Mouse (Mus musculus) heart, adult 2 months (tissue): ENCODE measurements around the gene Vps9d1. TPM values are rescaled to one million over a fixed set of nuclear protein-coding genes. Genes with fewer than 3 reads are reported as not detected.

Experiments used
- DNase-seq, 2 experiments: peaks; one replicate each; pipeline ENCODE4 v3.0.0; 2021
- H3K27ac ChIP-seq: fragments of 200-600 bp; 2 replicates; pipeline ENCODE4 v1.8.1; 2022
- H3K27me3 ChIP-seq: fragments of 200-500 bp; 2 replicates; pipeline ENCODE4 v1.6.1; 2012; ENCODE audit warnings: mild to moderate bottlenecking, low read length, inconsistent platforms, mixed read lengths; ENCODE audit not compliant: control insufficient read depth, insufficient read depth
- H3K36me3 ChIP-seq: fragments of 200-500 bp; 2 replicates; pipeline ENCODE4 v1.6.1; 2012; ENCODE audit warnings: low read length, inconsistent platforms; ENCODE audit not compliant: control insufficient read depth, insufficient read depth
- H3K4me1 ChIP-seq: fragments of 200-500 bp; 2 replicates; pipeline ENCODE4 v1.6.1; 2011; ENCODE audit warnings: low read length; ENCODE audit not compliant: control insufficient read depth, insufficient read depth
- H3K4me3 ChIP-seq: fragments of 200-600 bp; 2 replicates; pipeline ENCODE4 v1.8.1; 2022
- H3K79me2 ChIP-seq: fragments of 200-500 bp; replicated peaks from 2 replicates; pipeline ENCODE4 v1.6.1; 2012; ENCODE audit warnings: mild to moderate bottlenecking, inconsistent platforms, low read length, moderate library complexity, mixed read lengths; ENCODE audit not compliant: control insufficient read depth, insufficient read depth
- H3K9ac ChIP-seq: fragments of 200-500 bp; 2 replicates; pipeline ENCODE4 v1.6.1; 2012; ENCODE audit warnings: low read depth, mild to moderate bottlenecking, control low read depth, inconsistent platforms, low read length, mixed read lengths
- CTCF ChIP-seq: fragments of 200-600 bp; IDR thresholded peaks from 2 replicates; pipeline ENCODE4 v1.8.1; 2022; ENCODE audit warnings: antibody characterized with exemption, mild to moderate bottlenecking, moderate library complexity
- EP300 ChIP-seq: fragments of 200-500 bp; IDR thresholded peaks from 2 replicates; pipeline ENCODE4 v1.6.1; 2011; ENCODE audit warnings: low read depth, low read length, control low read depth; ENCODE audit not compliant: insufficient read depth
- POLR2A ChIP-seq: fragments of 200-500 bp; IDR thresholded peaks from 2 replicates; pipeline ENCODE4 v1.6.1; 2011; ENCODE audit warnings: mild to moderate bottlenecking, low read depth, low read length, control low read depth; ENCODE audit not compliant: insufficient read depth
- WGBS: fragments of 180-500 bp; shearing (Covaris S2); methylation state at CpG from one replicate; pipeline ENCODE4 v1.1.7; 2018; 5-methylcytosine and 5-hydroxymethylcytosine counted together
- intact Hi-C: fragments of 180-260 bp; cut with DNase I; formaldehyde crosslinking; loops from one replicate; pipeline ENCODE4 v1.15.1; 2025
- long read RNA-seq: library from polyadenylated mRNA; stranded (forward); transcript quantifications from one replicate; pipeline ENCODE4 v2.0.0, GENCODE M21; 2021
- polyA plus RNA-seq: library from polyadenylated mRNA; depleted of rRNA; stranded (reverse); fragments of >200 nt; gene quantifications from 2 replicates; pipeline ENCODE4 v1.2.3, GENCODE M21; 2012; rRNA removed
- total RNA-seq, 2 experiments: library from RNA; stranded (reverse); gene quantifications; 2 replicates each; pipeline ENCODE4 v1.2.3; 2021

Gene Vps9d1
- total RNA-seq (10 to 100 TPM; 22.6 to 34.3 TPM), polyA plus RNA-seq (44.0 and 52.1 TPM in 2 replicates)
- long read RNA-seq, transcript Vps9d1-203 (15 exons, 2,952 nt), result major isoform, 8 of 18 reads
- long read RNA-seq, partial matches to known transcripts, result 5 of 18 reads
- long read RNA-seq, other reads (novel, unspliced or antisense), result 5 of 18 reads

GRCm38 (mm10) chr8:123254099-123254885, at the start of gene Vps9d1, which contains the start of gene Zfp276:
Vps9d1 (minus strand) TSS chr8:123254348.
Zfp276 (plus strand) TSS chr8:123254195.
- intact Hi-C loops, result loop anchor here (2.0 to 5.0 kb wide), 3 partner anchors 41 to 118 kb away; partner anchors contain the start of genes Chmp1a, Fanca, Spata33 and Tcf25
- under 1% methylated on average over 94 of the region's 99 CpGs for WGBS
- Histone ChIP-seq H3K36me3 (no peaks in the 10 kb centered on the region), H3K4me1 (peaks cover 3% of the 10 kb centered on the region), H3K9ac (peak within 1 kb of the TSS; percentile 98), H3K27me3 (no peaks in the 10 kb centered on the region), H3K79me2 (no peaks in the 10 kb centered on the region), H3K4me3 (peak within 1 kb of the TSS; percentile 85), H3K27ac (peak within 1 kb of the TSS; percentile 95)
- DNase-seq, result peak; percentile 90 to 92
- peak; percentile 63 for TF ChIP-seq POLR2A
- TF ChIP-seq CTCF, result no peak

DNA sequence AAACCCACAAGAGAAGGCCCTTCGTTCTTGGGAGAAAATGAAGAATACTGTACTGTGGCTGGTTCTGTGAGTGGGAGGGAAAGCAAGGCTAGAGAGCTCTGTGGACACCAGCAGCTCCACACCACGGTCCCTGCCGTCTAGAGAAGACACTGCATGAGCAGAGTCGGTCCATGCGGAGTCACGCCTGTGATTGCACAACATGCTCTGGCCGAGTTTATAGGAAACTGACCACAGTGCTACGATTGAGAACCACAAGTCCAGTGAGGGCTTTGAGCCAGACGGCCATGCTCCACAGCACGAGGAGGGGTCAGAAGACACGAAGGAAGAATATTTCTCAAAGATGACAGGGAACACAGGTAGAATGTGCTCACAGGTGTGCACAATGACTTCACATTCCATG, 44.2 kb upstream of the Vps9d1 start:
- no peak overlapping the region for H3K9ac ChIP-seq
- H3K27ac ChIP-seq, result no peak overlapping the region
- H3K4me3 ChIP-seq, result no peak overlapping the region
- no peaks in the 10 kb centered on the region for H3K4me1 ChIP-seq
- TF ChIP-seq EP300, result no peak
- TF ChIP-seq CTCF, result no peak
- no peak for TF ChIP-seq POLR2A
- no peaks in the 10 kb centered on the region for H3K79me2 ChIP-seq
- DNase-seq, result no peak
- WGBS, result 90% methylated on average over 11 of the region's 11 CpGs
- H3K27me3 ChIP-seq, result no peaks in the 10 kb centered on the region
- H3K36me3 ChIP-seq, result no peaks in the 10 kb centered on the region
- intact Hi-C loops, result no loop called here

DNA sequence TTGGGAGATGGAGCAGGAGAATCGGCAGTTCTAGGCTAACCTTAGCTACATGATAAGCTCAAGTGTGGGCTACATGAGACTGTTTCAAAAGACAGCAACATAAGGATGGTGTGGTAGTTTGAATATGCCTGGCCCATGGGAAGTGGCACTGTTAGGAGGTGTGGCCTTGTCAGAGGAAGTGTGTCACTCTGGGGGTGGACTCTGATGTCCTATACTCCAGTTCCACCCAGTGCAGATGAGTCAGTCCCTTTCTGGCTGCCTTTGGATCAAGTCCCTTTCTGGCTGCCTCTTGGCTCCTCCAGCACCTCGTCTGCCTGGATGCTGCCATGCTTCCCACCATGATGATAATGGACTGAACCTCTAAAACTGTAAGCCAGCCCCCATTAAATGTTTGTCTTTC, 38.6 kb upstream of the Vps9d1 start:
- intact Hi-C loops, result no loop called here

DNA sequence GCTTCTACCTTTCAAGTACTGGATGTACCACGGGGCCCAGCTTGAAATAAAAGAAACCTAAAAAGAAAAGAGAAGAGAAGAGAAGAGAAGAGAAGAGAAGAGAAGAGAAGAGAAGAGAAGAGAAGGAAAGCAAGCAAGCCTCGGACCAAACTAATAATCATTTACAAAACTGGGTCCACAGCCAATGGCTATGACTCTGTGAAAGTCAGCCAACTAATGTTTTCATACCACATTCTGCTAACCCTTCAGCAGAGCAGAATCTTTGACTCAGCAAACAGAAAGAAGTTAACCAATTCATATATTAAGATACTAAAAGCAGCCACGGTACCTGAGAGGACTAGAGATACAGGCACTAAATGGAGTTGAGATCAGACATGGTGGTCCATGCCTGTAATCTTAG, 38.1 kb upstream of the Vps9d1 start:
- Histone ChIP-seq H3K4me3 (no peak overlapping the region), H3K27ac (peak overlapping the region; percentile 23; the same call in 1 of the 2 replicates), H3K36me3 (no peaks in the 10 kb centered on the region), H3K4me1 (peaks cover 3% of the 10 kb centered on the region; the same call in 1 of the 2 replicates), H3K9ac (no peak overlapping the region), H3K27me3 (no peaks in the 10 kb centered on the region), H3K79me2 (no peaks in the 10 kb centered on the region)
- intact Hi-C loops, result no loop called here
- no peak for DNase-seq
- TF ChIP-seq CTCF (no peak), EP300 (no peak), POLR2A (no peak)
- 71% methylated on average over 3 of the region's 3 CpGs for WGBS

More for the DNA sequence above, 38.6 kb upstream of the Vps9d1 start:
- no peaks in the 10 kb centered on the region for H3K79me2 ChIP-seq
- WGBS, result 78% methylated on average over 2 of the region's 2 CpGs
- no peak overlapping the region; the same call in 1 of the 2 replicates for H3K27ac ChIP-seq
- no peak overlapping the region for H3K4me3 ChIP-seq
- no peak for TF ChIP-seq EP300
- no peak for TF ChIP-seq POLR2A
- no peak for TF ChIP-seq CTCF
- H3K9ac ChIP-seq, result no peak overlapping the region
- no peaks in the 10 kb centered on the region for H3K36me3 ChIP-seq
- no peaks in the 10 kb centered on the region for H3K27me3 ChIP-seq
- peaks cover 3% of the 10 kb centered on the region; the same call in 1 of the 2 replicates for H3K4me1 ChIP-seq
- no peak for DNase-seq

DNA sequence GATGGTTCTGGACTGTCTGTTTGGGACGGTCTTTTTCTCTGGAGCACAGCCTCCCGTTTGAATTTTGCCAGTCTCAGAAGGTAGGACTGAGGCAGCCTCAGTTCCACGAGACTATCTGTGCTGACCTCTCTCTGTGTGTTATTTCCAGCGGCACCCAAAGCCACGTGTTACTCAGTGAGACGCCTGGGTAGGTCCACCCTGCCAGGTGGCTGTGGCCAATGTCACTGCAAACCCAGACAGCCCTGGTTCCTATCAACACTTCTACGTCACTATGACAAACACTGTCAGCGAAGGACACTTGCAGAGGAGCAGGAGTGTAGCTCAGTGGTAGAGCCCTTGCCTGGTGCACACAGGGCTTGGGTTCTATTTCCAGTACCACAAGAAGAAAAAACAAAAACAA, 37.6 kb upstream of the Vps9d1 start:
- TF ChIP-seq EP300 (peak; percentile 90), CTCF (no peak)
- no peak overlapping the region for H3K9ac ChIP-seq
- WGBS, result 65% methylated on average over 8 of the region's 8 CpGs
- no peaks in the 10 kb centered on the region for H3K27me3 ChIP-seq
- no peaks in the 10 kb centered on the region for H3K36me3 ChIP-seq
- H3K4me3 ChIP-seq, result no peak overlapping the region
- intact Hi-C loops, result no loop called here
- peaks cover 3% of the 10 kb centered on the region; the same call in 1 of the 2 replicates for H3K4me1 ChIP-seq
- peak; percentile 43 to 74 for DNase-seq
- no peaks in the 10 kb centered on the region for H3K79me2 ChIP-seq
- H3K27ac ChIP-seq, result peak overlapping the region; percentile 57

- WGBS, result 62% methylated on average over 8 of the region's 8 CpGs
- Histone ChIP-seq H3K36me3 (no peaks in the 10 kb centered on the region), H3K27me3 (no peaks in the 10 kb centered on the region), H3K4me3 (no peak overlapping the region), H3K27ac (peak overlapping the region; percentile 57; the same call in 1 of the 2 replicates), H3K9ac (no peak overlapping the region), H3K4me1 (peaks cover 3% of the 10 kb centered on the region; the same call in 1 of the 2 replicates), H3K79me2 (no peaks in the 10 kb centered on the region)
- DNase-seq, result peak; percentile 30 to 37
- intact Hi-C loops, result no loop called here
- TF ChIP-seq EP300 (no peak), POLR2A (no peak), CTCF (no peak)
These were observed 36.5 kb upstream of the Vps9d1 start for GRCm38 (mm10) chr8:123290679-123291078.
